Mouse (Mus musculus): Measurements from ENCODE around the gene Iapp.
"Not testable (repeated sequence)": the region's sequence is repeated elsewhere in the genome, so short reads cannot be mapped to it uniquely, and the experiment has no call there.

Gene Iapp

DNA sequence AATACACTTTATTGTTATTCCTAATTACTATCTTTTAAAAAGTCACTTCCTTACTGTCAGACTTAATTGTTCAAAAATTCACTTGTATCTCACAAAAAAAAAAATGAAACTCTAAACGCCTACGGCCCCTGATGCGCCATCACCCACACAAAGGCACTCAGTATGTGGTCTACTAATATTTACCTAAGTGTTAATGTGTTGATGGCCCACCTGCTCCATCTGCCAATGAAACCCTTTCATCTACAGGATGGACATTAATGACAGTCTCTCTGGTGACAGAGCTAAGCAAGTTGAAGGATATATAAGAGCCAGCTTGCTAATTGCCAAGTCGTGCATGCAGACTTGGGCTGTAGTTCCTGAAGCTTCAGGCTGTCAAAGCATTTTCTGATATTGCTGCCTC, at the start of gene Iapp:
Gene Iapp (plus strand): TSS at position 326 of the 400 bp plus-strand sequence.
- DNase-seq (ENCODE audit: low spot score): no peak

DNA sequence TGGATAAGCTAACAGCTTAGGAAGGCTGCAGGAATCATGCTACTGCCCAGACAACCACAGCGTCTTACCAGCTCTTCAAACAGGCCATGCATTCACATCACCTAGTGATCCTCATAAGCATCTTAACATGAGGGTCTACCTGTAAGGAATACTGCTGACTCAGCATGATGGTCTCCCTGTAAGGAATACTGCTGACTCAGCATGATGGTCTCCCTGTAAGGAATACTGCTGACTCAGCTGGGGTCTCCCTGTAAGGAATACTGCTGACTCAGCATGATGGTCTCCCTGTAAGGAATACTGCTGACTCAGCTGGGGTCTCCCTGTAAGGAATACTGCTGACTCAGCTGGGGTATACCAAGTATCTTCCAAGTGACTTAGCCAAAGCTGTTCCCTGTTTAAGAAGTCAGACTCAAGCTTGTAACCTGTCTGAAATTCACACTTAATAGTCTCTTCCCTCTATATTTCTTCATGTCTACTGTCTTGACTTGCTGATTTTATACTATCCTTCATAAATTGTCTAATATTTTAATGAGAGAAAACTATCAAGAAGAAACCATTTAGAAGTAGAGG, 47.4 kb upstream of the Iapp start:
- DNase-seq (ENCODE audit: low spot score): not testable (repeated sequence)

DNA sequence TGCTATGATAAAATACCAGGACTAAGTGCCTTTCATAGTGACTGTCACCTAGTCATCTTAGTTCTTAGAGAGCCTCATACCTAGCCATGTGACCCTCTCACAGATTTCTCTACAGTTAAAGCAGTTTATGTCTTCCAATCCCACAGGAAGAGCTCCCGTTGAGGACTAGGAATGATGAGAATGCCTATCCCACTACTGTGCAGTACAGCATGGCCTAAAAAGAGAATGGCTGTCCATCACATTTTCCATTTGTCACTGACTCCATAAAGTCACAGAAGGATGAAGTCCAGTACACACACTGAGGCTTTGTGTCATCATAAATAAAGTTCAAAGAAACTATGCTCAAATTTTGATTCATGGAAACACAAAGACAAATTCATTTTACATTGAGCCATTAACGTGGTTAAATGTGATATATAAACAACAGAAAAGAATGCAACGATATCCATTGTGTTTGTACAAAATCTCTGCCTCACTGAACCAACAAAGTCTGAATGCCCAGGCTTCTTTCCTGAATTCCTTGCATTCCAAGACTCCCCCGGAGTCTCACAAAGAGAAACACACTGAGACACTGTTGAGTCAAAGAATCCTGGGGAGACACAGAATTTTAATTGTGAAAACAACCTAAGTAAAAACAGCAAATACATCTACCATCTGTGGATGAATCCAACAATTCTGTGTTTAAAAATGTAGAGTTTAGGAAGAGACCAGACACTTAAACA, 22.3 kb upstream of the Iapp start:
- DNase-seq (ENCODE audit: low spot score): no peak

DNA sequence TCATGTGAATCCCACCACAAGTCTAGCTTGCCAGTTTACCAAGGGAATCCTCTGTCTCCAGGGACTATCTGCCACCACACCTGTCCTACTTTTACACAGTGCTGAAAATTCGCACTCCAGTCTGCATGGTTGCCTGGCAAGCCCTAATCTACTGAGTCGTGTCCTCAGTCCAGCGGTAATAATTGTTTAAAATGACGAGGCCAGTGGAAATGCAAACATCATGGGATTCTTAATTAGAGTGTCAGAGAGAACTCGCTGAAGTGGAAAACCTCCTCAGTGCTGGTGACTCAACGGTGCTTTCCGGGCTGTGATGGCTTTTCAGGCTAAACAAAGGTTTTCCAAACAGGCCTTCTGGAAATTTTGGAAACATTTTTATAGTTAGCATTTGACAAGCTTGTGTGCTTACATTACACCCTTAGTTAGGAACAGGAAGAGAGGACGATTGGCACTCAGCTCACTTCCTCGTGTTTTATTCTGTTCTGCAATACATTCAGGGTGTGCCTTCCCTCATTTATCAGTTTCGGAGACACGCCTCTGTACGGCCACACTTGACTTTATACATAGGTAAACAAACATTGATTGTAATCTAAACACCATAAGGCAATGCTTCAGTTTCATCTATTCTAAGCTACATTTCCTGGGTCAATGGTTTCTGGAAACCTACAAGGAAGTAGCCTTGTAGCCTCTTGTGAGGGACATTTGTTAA, 8.7 kb upstream of the Iapp start:
- no peak for DNase-seq (ENCODE audit: low spot score)

DNA sequence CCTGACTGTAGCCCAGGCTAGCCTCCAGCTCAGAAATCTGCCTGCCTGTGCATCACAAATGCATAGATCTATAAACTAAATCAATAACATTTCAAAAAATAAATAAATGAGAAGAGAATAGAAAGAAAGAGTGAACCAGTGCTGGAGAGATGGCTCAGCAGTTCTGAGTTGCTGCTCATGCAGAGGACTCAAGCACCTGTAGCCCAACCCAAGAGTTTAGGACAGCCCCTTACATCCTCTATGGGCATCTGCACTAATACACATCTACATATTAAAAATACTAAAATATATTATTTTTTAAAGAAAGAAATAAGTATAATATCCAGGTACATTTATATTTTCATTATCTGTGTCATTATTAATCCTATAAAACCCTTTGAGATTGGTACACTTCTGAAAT, 6.9 kb downstream of the Iapp start:
- DNase-seq (ENCODE audit: low spot score): no peak

DNA sequence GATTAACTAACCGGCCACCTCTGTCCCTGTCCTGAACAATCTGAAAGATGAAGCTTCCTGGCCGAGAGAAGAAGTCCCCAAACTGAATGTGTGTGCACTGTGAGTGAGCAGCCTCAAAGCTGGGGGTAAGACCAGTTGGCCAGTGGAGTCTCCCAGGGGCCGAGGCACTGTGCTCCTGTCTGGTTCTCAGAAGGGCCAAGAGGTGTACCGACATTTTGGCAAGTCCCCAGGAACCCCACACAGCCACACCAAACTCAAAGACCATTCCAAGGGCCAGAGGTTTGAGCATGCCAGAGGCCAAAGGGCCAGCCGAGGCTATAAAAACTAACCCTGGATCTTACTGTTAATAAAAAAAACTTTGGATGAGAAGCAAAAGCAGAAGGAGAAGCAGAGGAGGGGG, 16.1 kb downstream of the Iapp start:
- DNase-seq (ENCODE audit: low spot score): no peak

DNA sequence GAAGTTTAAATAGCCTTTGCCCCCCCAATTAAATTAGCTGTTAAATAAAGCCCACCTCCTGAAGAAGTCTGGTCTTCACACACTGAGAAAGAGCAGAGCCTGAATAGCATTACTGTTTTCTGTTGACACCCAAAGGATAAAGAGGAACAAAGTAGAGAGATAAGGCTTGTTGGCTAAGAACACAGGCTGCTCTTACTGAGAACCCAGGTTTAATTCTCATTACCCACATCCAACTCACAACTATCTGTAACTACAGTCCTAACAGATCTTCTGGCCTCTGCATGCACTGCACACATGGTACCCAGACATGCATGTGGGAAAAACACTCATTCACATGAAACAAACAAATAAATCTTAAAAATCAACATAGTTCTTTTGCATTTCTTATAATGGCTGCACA, 18.9 kb downstream of the Iapp start:
- no peak for DNase-seq (ENCODE audit: low spot score)

DNA sequence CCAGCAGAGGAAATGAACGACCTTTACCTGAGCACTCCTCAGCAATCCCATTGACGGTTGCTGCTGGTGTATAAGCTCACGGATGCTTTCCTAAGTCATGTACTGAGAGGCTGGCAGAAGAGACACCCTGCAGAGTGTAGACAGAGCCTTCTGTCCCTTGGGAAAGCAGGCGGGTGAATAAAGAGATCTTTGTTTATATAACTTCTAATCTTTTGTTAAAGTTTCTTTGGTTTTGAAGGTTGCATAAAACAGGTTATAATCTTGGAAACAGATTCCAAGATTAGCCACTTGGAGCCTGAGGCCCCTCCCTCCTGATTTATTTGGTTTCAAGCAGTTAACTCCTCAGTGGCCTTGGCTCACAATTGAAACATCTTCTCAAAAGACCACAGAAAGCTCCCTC, 24.7 kb downstream of the Iapp start, which contains the start of gene Slco1a5:
Gene Slco1a5 (minus strand): TSS at position 101 of the 400 bp plus-strand sequence.
- no peak for DNase-seq (ENCODE audit: low spot score)

DNA sequence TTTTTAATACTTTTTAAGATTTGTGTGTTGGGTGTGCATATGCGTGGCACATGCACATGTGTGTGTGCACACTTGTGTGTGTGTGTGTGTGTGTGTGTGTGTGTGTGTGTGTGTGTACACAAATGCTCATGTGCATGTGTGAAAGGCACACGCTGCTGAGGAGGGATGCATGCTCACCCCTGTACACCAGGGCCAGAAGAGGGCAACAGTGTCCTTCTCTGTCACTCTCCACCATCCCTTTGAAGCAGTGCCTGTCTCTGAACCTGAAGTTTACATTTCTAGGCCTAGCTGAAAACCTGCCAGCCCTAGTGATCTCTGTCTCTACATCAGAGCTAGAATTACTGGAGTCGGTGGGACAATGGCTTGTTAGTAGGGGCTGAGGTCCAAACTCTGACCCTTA, 28.4 kb downstream of the Iapp start:
- DNase-seq (ENCODE audit: low spot score): no peak

DNA sequence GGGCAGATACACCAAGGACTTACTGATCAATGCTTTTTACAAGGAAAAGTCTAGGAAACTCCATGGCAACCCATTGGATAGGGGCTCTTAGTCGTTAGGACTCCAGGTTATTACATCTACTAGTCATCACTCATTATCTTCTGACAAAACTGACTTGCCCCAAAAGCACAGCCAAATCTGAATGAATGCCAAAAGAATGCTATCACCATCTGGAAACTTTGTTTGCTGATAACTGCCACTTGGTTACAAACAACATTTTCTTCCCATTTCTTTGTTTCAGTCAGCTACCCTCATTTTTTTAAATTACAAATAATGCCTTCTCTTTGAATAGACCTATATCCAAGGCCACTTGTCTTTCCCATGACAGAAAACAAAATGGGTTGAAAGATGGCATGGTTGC, 31.0 kb downstream of the Iapp start:
- DNase-seq (ENCODE audit: low spot score): no peak

DNA sequence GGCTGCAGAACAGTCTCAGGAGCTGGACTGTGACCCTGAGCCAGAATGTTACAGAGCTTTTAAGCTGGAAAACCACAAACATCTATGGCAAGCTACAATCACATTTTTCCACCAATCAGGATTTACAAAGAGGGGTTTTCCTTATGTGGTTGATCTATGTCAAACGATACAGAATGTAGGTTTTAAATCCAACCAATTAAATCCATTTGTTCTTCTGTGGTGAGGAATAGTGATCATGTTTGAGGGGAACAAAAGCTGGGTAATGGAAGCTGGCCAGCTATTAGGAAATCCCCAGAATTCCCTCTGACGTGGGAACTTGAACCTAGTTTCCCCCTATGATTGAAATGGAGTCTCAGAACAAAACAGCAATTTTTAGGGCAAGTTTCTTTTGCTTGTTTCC, 40.7 kb downstream of the Iapp start:
- no peak for DNase-seq (ENCODE audit: low spot score)

DNA sequence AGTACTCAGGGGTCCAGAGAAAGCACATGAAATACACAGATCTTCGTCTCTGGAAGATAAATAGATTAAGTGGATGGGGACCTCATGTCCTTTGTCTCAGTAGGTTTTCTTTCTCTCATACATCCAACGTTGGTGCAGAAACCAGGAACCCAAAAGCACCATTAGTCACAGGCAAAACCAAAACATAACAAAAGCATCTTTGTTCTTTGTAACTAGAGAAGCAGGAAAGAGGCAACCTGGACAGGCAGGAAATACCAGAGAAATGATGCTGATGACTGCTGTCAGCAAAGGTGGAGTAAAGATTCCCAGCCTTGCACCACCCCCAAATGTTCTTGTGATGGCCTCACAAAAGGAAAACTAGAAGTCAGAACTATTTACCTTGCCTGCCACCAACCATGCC, 41.4 kb downstream of the Iapp start:
- DNase-seq (ENCODE audit: low spot score): no peak

DNA sequence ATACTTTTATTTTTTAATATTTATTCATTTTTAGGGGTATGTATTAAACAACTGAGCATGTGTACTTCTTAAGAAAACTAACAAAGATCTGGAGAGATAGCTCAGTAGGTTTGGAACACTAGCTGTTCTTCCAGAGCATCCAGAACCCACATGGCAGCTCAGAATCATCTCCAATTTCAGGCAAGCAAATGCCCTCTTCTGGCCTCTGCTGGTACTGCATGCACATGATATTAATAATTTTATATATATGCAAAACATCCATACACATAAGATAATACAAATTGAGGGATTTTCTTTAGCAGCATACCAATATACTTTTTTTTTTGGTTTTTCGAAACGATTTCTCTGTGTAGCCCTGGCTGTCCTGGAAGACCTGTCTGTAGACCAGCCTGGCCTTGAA, 45.3 kb downstream of the Iapp start:
- DNase-seq (ENCODE audit: low spot score): peak; percentile 24

DNA sequence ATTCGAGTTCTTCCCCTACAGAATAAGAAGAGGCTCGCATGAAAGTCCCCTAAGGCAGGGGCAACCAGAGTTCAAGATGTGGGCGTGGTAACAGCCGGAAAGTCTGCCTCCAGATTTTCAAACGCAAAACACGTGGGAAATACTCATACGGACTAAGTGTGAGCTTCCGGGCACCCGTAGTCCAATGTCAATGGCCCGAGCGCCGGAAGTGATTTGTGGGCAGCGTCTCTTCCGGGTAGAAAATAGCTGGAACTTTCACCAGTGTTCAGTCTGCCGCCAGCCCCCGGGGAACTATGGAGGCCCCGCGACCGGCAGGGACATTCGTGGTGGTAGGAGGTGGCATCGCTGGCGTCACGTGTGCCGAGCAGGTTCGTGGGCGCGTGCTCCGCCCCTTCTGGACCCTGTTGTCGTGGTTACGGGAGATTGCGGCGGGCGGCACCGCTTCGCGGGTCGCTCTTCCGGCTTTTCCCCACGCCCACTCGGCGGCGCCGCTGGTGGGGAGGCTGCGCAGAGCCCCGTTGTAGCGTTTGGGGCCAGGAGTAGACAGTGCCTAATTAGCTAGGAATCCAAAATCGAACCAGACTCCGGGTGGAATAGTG, 47.3 kb downstream of the Iapp start, which contains the start of gene Pyroxd1:
Gene Pyroxd1 (plus strand): TSS at position 215 of the 599 bp plus-strand sequence.
- peak; percentile 74 for DNase-seq (ENCODE audit: low spot score)

DNA sequence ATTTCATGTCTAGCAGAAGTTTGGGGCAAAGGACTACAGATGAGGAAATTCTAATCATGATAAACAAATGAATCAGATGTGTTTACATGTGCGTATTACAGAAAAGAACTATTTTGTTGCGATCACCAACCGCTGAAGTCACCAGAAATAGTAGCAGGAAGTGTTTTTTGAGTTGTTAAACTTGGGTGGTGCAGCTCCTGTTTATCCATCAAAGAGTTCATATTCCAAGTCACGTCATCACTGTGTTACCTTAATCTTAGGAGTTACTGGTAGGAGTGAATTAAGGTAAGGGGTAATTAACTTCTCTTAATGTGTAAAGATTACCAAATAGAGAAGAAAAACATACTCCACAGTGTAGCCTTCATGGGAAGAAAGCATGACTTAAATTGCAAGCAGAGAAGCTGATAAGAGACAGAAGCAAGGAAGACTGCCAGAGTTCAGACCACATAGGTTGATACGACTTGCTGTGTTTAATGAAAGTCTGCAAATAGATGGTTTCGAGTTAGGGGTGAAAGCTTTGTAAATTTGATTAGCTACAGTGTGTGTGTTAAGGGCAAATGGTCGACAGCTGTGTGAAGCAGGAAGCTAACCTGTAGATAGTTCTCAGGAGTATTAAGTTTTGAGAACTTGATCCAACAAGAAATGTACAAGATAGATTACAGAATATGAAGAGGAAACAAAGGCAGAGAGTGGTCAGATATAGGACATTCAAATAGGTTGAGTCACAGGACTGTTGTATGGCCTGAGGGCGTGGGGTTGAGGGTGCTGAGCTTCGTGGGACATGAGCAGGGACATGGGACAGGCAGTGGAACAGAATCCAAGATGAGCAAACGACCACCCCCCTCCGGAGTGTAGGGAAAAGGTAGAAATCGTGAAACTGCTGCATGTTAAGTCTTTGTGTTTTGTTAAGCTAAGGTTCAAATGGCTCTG, 48.2 kb downstream of the Iapp start:
- no peak for DNase-seq (ENCODE audit: low spot score)

DNA sequence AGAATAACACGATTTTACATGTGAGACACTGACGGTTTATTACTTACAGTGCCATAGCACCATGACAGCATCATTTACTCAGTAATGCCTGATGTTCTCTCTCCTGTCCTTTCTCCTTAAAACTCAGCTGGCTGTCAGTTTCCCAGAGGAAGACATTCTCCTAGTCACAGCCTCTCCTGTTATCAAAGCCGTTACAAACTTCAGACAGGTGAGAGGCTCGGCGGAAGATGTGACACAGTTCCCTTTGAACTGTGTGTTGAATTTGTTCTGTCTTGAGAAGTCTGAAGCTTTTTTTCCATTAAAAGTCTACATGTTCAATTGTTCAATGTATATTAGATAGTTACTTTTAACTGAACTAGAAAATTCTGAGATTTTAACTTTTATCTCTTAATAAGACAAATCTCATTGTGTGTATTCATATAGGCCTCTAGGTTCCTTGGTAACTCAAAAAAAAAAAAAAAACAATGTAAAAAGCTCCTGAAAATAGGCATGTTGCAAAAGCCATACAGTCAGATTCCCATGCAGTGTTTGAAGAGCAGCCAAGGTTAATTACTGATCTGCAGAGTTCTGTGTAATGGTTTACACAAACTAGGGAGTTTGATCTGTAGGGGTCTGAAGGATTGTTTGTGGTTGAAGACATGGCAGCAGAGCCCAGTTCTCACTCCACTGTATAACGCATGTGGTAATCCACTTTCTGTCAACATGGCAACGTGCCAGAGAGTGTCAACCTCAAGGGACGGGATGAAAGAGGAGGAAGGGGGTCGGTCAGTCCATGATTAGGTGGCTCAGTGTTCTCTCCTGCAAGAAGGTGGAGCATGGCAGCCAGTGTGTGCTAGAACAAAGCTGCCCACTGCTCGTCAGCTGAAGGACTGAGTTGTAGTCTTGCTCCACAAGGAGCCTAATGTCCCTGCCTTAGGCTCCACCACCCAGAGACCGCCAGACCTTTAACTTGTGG, 49.5 kb downstream of the Iapp start:
- no peak for DNase-seq (ENCODE audit: low spot score)

DNA sequence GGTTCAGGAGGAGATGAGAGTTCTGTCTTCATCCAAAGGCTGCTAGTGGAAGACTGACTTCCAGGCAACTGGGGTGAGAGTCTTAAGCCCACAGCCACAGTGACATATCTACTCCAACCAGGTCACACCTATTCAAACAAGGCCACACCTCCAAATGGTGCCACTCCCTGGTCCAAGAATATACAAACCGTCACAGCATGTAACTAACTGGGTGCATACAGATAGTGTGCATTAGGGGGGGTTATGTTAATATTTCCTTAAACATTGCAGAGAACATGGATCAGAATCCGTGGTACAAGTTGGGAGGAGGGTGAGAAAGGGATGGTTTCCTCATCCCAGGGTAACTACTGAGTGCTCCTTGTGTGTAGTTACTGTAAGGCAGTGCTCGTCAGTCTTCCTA, 53.9 kb downstream of the Iapp start:
- DNase-seq (ENCODE audit: low spot score): not testable (repeated sequence)

All from urinary bladder, postnatal 25 days (tissue).